Mouse (Mus musculus) kidney, adult 2 months (tissue): ENCODE results near the gene Sgip1. TPM values are rescaled to one million over a fixed set of nuclear protein-coding genes. Genes with fewer than 3 reads are reported as not detected.
A peak's percentile ranks its signal among the peaks of the same experiment; 100 is the strongest.

ENCODE experiments used
- DNase-seq: peaks from one replicate; pipeline ENCODE4 v3.0.0; 2021
- H3K27ac ChIP-seq: fragments of 200-500 bp; 2 replicates; pipeline ENCODE4 v1.5.1; 2012; ENCODE audit warnings: low read depth, low read length, control low read depth, inconsistent platforms; ENCODE audit not compliant: insufficient read depth
- H3K27me3 ChIP-seq: fragments of 200-500 bp; replicated peaks from 2 replicates; pipeline ENCODE4 v1.6.1; 2012; ENCODE audit warnings: mild to moderate bottlenecking, moderate library complexity, low read length, inconsistent platforms; ENCODE audit not compliant: control insufficient read depth, insufficient read depth
- H3K36me3 ChIP-seq: fragments of 200-500 bp; 2 replicates; pipeline ENCODE4 v1.6.1; 2012; ENCODE audit warnings: mild to moderate bottlenecking, moderate library complexity, low read length, inconsistent platforms; ENCODE audit not compliant: control insufficient read depth, insufficient read depth
- H3K4me1 ChIP-seq: fragments of 200-500 bp; 2 replicates; pipeline ENCODE4 v1.6.1; 2011; ENCODE audit warnings: low read length; ENCODE audit not compliant: control insufficient read depth, insufficient read depth
- H3K4me3 ChIP-seq: fragments of 200-500 bp; 2 replicates; pipeline ENCODE4 v1.5.1; 2011; ENCODE audit warnings: mild to moderate bottlenecking, low read depth, low read length, control low read depth; ENCODE audit not compliant: insufficient read depth
- CTCF ChIP-seq: fragments of 200-500 bp; conservative IDR thresholded peaks from 2 replicates; pipeline ENCODE4 v1.5.1; 2011; ENCODE audit warnings: low read depth, mild to moderate bottlenecking, control low read depth, low read length, moderate library complexity, mixed read lengths; ENCODE audit not compliant: insufficient read depth, insufficient read length
- POLR2A ChIP-seq: fragments of 200-500 bp; IDR thresholded peaks from one replicate; pipeline ENCODE4 v1.6.1; 2011; ENCODE audit warnings: low read depth, low read length, control low read depth
- WGBS: fragments of 180-500 bp; shearing (Covaris S2); methylation state at CpG from one replicate; pipeline ENCODE4 v1.1.7; 2018; 5-methylcytosine and 5-hydroxymethylcytosine counted together
- polyA plus RNA-seq: library from polyadenylated mRNA; depleted of rRNA; stranded (reverse); fragments of >200 nt; gene quantifications from 2 replicates; pipeline ENCODE4 v1.2.3, GENCODE M21; 2012

Sgip1 gene
- polyA plus RNA-seq, 1 experiment: 1.1 TPM

- H3K4me1 ChIP-seq: peaks cover 12% of the 10 kb centered on the region
- no peaks in the 10 kb centered on the region for H3K36me3 ChIP-seq
- H3K27ac ChIP-seq: peak overlapping the region; percentile 64; the same call in 1 of the 2 replicates
- TF ChIP-seq CTCF (no peak), POLR2A (no peak)
- 34% methylated on average over 7 of the region's 7 CpGs for WGBS
- H3K27me3 ChIP-seq: no peaks in the 10 kb centered on the region
- no peak overlapping the region for H3K4me3 ChIP-seq
- peak; percentile 73 for DNase-seq
These were observed 99.1 kb downstream of the Sgip1 start for GRCm38 (mm10) chr4:102840062-102840798.

GRCm38 (mm10) chr4:102840956-102841729, 100.0 kb downstream of the Sgip1 start:
- Histone ChIP-seq H3K27ac (no peak overlapping the region), H3K4me3 (no peak overlapping the region), H3K27me3 (no peaks in the 10 kb centered on the region), H3K4me1 (peaks cover 12% of the 10 kb centered on the region), H3K36me3 (no peaks in the 10 kb centered on the region)
- DNase-seq: no peak
- 57% methylated on average over 11 of the region's 11 CpGs for WGBS
- TF ChIP-seq POLR2A: no peak
- TF ChIP-seq CTCF: no peak

- 89% methylated on average over 6 of the region's 6 CpGs for WGBS
- Histone ChIP-seq H3K4me3 (no peak overlapping the region), H3K4me1 (no peaks in the 10 kb centered on the region), H3K36me3 (no peaks in the 10 kb centered on the region), H3K27me3 (no peaks in the 10 kb centered on the region), H3K27ac (no peak overlapping the region)
- no peak; the same call in 1 of the 2 replicates for TF ChIP-seq CTCF
- TF ChIP-seq POLR2A: no peak
- no peak for DNase-seq
These were observed 109.4 kb downstream of the Sgip1 start for GRCm38 (mm10) chr4:102850498-102850897.

GRCm38 (mm10) chr4:102851161-102851560, 110.1 kb downstream of the Sgip1 start:
- no peaks in the 10 kb centered on the region for H3K27me3 ChIP-seq
- TF ChIP-seq POLR2A (no peak), CTCF (no peak)
- no peak overlapping the region for H3K4me3 ChIP-seq
- no peaks in the 10 kb centered on the region for H3K36me3 ChIP-seq
- DNase-seq: no peak
- WGBS: 62% methylated on average over 1 of the region's 1 CpGs
- H3K27ac ChIP-seq: no peak overlapping the region
- no peaks in the 10 kb centered on the region for H3K4me1 ChIP-seq

- Histone ChIP-seq H3K27ac (no peak overlapping the region), H3K27me3 (no peaks in the 10 kb centered on the region), H3K36me3 (no peaks in the 10 kb centered on the region), H3K4me3 (no peak overlapping the region), H3K4me1 (no peaks in the 10 kb centered on the region)
- no peak for DNase-seq
- WGBS: 84% methylated on average over 3 of the region's 3 CpGs
- TF ChIP-seq CTCF: no peak
These were observed 111.2 kb downstream of the Sgip1 start for GRCm38 (mm10) chr4:102852290-102852689.

GRCm38 (mm10) chr4:102852808-102853207, 111.7 kb downstream of the Sgip1 start:
- Histone ChIP-seq H3K4me3 (no peak overlapping the region), H3K27ac (no peak overlapping the region), H3K27me3 (no peaks in the 10 kb centered on the region), H3K36me3 (no peaks in the 10 kb centered on the region), H3K4me1 (no peaks in the 10 kb centered on the region)
- no peak for DNase-seq
- 81% methylated on average over 5 of the region's 5 CpGs for WGBS
- TF ChIP-seq CTCF (no peak), POLR2A (no peak)

- 45% methylated on average over 9 of the region's 9 CpGs for WGBS
- Histone ChIP-seq H3K27me3 (no peaks in the 10 kb centered on the region), H3K36me3 (no peaks in the 10 kb centered on the region), H3K27ac (no peak overlapping the region), H3K4me3 (no peak overlapping the region), H3K4me1 (no peaks in the 10 kb centered on the region)
- no peak for DNase-seq
- no peak for TF ChIP-seq POLR2A
- no peak for TF ChIP-seq CTCF
These were observed 112.4 kb downstream of the Sgip1 start for GRCm38 (mm10) chr4:102853330-102854022.
